Mouse (Mus musculus) heart, embryonic 12.5 days (tissue): ENCODE measurements around the gene Glb1l3. TPM values are rescaled to one million over a fixed set of nuclear protein-coding genes. Genes with fewer than 3 reads are reported as not detected.
"Not testable (repeated sequence)": the region's sequence is repeated elsewhere in the genome, so short reads cannot be mapped to it uniquely, and the experiment has no call there.

Experiments
- ATAC-seq: fragments of 200-750 bp; cut with Nextera tagmentation; 2 replicates; pipeline ENCODE4 v1.8.0; 2017; ENCODE audit warnings: moderate TSS enrichment, moderate library complexity; ENCODE audit not compliant: insufficient number of reproducible peaks, low FRiP score
- H3K27ac ChIP-seq: fragments of 300-500 bp; sonication (generic); 2 replicates; pipeline ENCODE4 v1.5.1; 2016; ENCODE audit warnings: mild to moderate bottlenecking, moderate library complexity; ENCODE audit not compliant: poor library complexity, severe bottlenecking
- H3K27me3 ChIP-seq: fragments of 300-500 bp; sonication (generic); replicated peaks from 2 replicates; pipeline ENCODE4 v1.6.1; 2016; ENCODE audit warnings: mild to moderate bottlenecking, moderate library complexity
- H3K36me3 ChIP-seq: fragments of 300-500 bp; sonication (generic); 2 replicates; pipeline ENCODE4 v1.6.1; 2016; ENCODE audit warnings: mild to moderate bottlenecking, moderate library complexity
- H3K4me1 ChIP-seq: fragments of 300-500 bp; sonication (generic); replicated peaks from 2 replicates; pipeline ENCODE4 v1.6.1; 2016; ENCODE audit warnings: mild to moderate bottlenecking
- H3K4me2 ChIP-seq: fragments of 300-500 bp; sonication (generic); 2 replicates; pipeline ENCODE4 v1.6.1; 2016; ENCODE audit warnings: mild to moderate bottlenecking, moderate library complexity
- H3K4me3 ChIP-seq: fragments of 300-500 bp; sonication (generic); 2 replicates; pipeline ENCODE4 v1.5.1; 2016; ENCODE audit warnings: mild to moderate bottlenecking
- H3K9ac ChIP-seq: fragments of 300-500 bp; sonication (generic); 2 replicates; pipeline ENCODE4 v1.6.1; 2016; ENCODE audit warnings: mild to moderate bottlenecking, moderate library complexity
- H3K9me3 ChIP-seq: fragments of 300-500 bp; sonication (generic); replicated peaks from 2 replicates; pipeline ENCODE4 v1.6.1; 2016; ENCODE audit warnings: mild to moderate bottlenecking, moderate library complexity
- WGBS: fragments of 180-500 bp; shearing (Covaris S2); methylation state at CpG from one replicate; pipeline ENCODE4 v1.1.7; 2016; 5-methylcytosine and 5-hydroxymethylcytosine counted together
- polyA plus RNA-seq: library from polyadenylated mRNA; unstranded; fragments of >200 nt; fragmentation: Nextera tagmentation; extraction: Ambion mirVana; gene quantifications from 2 replicates; pipeline ENCODE4 v1.2.1, GENCODE M21; 2016

The Glb1l3 gene
- polyA plus RNA-seq: not detected in 2 replicates

DNA sequence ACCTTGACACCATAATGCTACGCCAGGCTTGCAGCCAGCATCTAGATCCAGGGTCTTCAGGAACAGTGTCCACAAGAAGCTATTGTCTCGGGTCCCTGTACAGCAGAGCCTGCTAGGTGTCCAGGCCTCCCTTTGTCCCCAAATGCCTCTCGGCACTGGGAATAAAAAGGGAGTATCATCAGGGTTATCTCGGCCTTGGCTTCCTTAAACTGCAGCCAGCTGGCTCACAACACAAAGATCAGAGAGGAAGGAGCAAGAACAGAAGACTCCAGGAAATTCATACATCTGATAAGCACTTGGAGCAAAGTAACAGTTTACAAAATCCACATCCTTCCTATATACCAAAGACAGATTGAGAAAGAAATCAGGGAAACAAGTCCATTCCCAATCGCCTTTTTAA lies at the start of gene Glb1l3:
Glb1l3 (minus strand) TSS at position 140 of the 400 bp plus-strand sequence.
- WGBS: 58% methylated on average over 5 of the region's 5 CpGs
- H3K36me3 ChIP-seq: no peaks in the 10 kb centered on the region
- no peak within 1 kb of the TSS for H3K4me3 ChIP-seq
- H3K4me1 ChIP-seq: 0 out of 2 replicates have a peak, but pooled peaks cover 4% of the 10 kb centered on the region
- no peak within 1 kb of the TSS for H3K27ac ChIP-seq
- H3K9me3 ChIP-seq: no peaks in the 10 kb centered on the region
- ATAC-seq: no peak
- H3K9ac ChIP-seq: no peak within 1 kb of the TSS
- no peaks in the 10 kb centered on the region for H3K27me3 ChIP-seq
- H3K4me2 ChIP-seq: no peak within 1 kb of the TSS

DNA sequence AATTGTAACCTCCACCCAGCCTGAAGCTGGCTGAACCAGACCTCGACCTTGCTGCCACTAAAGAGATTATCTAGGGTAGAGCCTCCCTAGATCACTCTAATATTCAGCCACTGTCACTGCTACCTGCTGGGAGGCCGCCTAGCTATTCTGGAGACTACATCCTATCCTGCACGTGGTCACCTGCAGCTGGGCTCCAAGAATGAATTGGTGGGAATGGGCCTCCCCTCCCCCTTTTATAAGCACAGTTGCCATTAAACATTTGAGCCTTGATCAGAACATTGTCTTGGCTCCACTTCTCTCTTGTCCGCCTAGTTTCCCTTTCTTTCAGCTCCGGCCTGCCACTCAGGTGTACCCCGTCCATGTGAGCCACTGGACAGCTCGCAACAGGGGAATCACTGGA lies 9.2 kb upstream of the Glb1l3 start:
- not testable (repeated sequence) for H3K36me3 ChIP-seq, H3K27me3 ChIP-seq, H3K4me2 ChIP-seq, ATAC-seq, H3K9me3 ChIP-seq, H3K4me1 ChIP-seq, H3K9ac ChIP-seq, H3K27ac ChIP-seq, H3K4me3 ChIP-seq
- WGBS: 74% methylated on average over 7 of the region's 7 CpGs

DNA sequence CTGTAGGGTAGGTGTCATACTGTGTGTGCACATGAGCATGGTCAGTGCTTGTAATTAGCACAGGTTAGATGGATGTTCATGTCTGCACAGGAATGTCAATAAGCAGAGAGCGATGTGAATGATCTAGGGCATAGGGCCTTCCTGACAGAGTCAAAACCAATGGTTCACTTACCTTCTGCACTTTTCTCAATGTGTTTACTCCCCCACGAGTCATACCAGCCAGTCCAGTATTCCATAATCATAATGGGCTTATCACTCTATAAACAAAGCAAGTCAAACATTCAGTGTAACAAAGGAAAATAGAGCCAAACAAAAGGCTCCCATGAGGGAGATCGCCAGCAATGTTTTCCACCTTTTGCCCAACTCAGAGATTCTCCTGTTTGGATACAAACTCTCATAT lies 29.6 kb downstream of the Glb1l3 start:
- no peak overlapping the region for H3K9ac ChIP-seq
- H3K27ac ChIP-seq: no peak overlapping the region
- no peaks in the 10 kb centered on the region for H3K9me3 ChIP-seq
- ATAC-seq: no peak
- WGBS: 77% methylated on average over 3 of the region's 3 CpGs
- no peaks in the 10 kb centered on the region for H3K27me3 ChIP-seq
- H3K36me3 ChIP-seq: no peaks in the 10 kb centered on the region
- H3K4me1 ChIP-seq: no peaks in the 10 kb centered on the region
- no peak overlapping the region for H3K4me3 ChIP-seq
- H3K4me2 ChIP-seq: no peak overlapping the region

DNA sequence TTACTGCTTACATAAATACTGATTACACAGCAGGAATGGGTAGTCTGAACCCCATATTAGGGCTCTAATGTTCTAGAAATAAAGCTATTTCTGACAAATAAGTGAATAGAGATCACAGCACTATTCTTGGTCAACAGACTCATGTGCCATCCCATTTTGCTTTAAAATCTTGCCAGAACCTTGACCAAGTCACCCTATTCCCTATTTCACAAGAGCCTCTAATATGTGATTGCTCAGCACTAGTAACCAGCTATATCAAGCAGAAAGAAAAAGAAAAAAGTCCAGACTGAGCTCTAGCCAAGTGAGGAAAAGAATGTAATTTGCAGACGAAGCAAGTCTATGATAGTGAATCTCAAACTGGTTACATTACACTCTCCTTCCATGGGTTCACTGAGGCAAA lies 40.7 kb downstream of the Glb1l3 start:
- Histone ChIP-seq H3K4me2 (no peak overlapping the region), H3K27me3 (no peaks in the 10 kb centered on the region), H3K4me3 (no peak overlapping the region), H3K36me3 (no peaks in the 10 kb centered on the region), H3K4me1 (no peaks in the 10 kb centered on the region), H3K9ac (no peak overlapping the region), H3K27ac (no peak overlapping the region), H3K9me3 (no peaks in the 10 kb centered on the region)
- ATAC-seq: no peak
- WGBS: 58% methylated on average over 1 of the region's 1 CpGs

DNA sequence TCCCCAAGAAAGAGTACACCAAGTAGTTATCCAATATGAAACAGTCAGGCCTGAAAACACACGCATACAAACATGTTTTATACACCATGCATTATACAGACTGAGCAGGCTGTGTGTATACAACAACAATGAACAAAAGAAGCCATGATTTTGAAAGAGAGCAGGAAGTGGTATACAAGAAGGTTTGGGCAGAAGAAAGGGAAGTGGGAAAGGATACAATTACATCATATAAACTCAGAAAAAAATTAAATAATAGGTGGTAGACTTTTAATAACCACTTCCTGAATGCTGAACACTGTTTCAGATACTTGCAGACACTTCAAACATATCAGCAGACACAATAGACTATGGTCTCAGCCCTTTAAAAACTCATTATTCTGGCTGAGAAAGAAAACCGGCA lies 52.0 kb downstream of the Glb1l3 start:
- Histone ChIP-seq H3K27me3 (no peaks in the 10 kb centered on the region), H3K36me3 (no peaks in the 10 kb centered on the region), H3K4me1 (peaks cover 9% of the 10 kb centered on the region; the same call in 1 of the 2 replicates), H3K4me2 (no peak overlapping the region), H3K4me3 (no peak overlapping the region), H3K27ac (no peak overlapping the region), H3K9me3 (no peaks in the 10 kb centered on the region), H3K9ac (no peak overlapping the region)
- no peak for ATAC-seq
- 74% methylated on average over 2 of the region's 2 CpGs for WGBS

DNA sequence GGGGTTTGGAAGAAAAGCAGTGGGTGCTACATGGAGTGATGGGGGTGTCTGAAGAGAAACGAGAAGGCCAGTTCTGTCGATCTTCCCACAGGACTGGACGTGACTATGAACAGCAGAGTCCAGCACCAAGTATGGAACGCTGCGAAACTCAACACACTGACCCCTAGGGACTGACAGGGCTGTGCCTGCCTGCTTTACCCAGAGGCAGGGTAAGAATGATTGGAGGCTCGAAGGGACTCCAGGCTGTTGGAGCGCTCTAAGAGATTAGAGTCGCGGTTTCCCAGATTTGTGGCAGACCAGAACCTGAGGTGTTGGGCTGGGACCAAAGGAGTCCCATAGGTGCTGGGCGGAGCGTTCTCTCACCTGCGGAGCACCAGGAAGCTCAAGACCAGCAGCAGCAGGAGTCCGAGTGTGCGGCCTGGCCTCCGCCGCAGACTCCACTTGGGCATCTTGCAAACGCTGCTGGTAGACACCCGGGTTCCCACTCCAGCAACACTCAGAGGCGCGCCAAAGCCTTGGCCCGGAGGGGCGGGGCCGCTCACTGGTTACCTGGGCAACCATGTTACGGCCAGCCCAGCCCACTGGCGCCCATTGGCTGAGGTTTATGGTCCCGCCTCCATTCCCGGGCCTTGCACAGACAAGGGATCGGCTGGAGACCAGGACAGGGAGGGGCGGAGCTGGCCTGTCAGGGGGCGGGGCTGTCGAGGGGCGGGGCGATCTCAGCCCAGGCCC lies 54.6 kb downstream of the Glb1l3 start, which contains the start of gene Glb1l2:
Glb1l2 (minus strand) TSS at position 534 of the 732 bp plus-strand sequence.
- peak; percentile 100 for ATAC-seq
- WGBS: under 1% methylated on average over 33 of the region's 33 CpGs

DNA sequence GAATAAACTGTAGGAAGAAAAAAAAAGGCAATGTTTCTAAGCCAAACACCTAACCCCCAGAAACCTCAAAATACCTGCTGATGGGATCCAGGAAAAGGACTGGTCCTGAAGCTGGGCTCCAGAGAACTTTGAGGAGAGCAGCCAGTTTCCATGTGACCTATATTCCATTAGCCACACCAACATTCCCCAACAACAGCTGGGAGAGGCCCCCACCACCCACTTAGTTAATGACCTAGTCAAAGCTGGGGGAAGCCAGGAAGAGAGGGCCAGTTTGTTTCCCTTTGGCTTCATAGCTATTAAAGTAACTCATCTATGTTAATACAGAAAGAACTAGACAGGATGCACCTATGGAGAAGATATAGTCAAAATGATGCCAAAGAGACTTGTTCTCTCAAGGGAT lies 56.4 kb downstream of the Glb1l3 start:
- no peaks in the 10 kb centered on the region for H3K9me3 ChIP-seq
- H3K4me1 ChIP-seq: peaks cover 9% of the 10 kb centered on the region; the same call in 1 of the 2 replicates
- no peak overlapping the region for H3K9ac ChIP-seq
- ATAC-seq: no peak
- no peaks in the 10 kb centered on the region for H3K36me3 ChIP-seq
- H3K27me3 ChIP-seq: no peaks in the 10 kb centered on the region
- H3K4me2 ChIP-seq: no peak overlapping the region
- H3K27ac ChIP-seq: no peak overlapping the region
- H3K4me3 ChIP-seq: no peak overlapping the region

More for the DNA sequence above, 54.6 kb downstream of the Glb1l3 start, which contains the start of gene Glb1l2:
- Histone ChIP-seq H3K4me1 (peaks cover 9% of the 10 kb centered on the region; the same call in 1 of the 2 replicates), H3K36me3 (no peaks in the 10 kb centered on the region), H3K27me3 (no peaks in the 10 kb centered on the region), H3K9me3 (no peaks in the 10 kb centered on the region), H3K4me2 (peak within 1 kb of the TSS; percentile 85), H3K4me3 (peak within 1 kb of the TSS; percentile 53), H3K9ac (peak within 1 kb of the TSS; percentile 66), H3K27ac (peak within 1 kb of the TSS; percentile 45; the same call in 1 of the 2 replicates)

DNA sequence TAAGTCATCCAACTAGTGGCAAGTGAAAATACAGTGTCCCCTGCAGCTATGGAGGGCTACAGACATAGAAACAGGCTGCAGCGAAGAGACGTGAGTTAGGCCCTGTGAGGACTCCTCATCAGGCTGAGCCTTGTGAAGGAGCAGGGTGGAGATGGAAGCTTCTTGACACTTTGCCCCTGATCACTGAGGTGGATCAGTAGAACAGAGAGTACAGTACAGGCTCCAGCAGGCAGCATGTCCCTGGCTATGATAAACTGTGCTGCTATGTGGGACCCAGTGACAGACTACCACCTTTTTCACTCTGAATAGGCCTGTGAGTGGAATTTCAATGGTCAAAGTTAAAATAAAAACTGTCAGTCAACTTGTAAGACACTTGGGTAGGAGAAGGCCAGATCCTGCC lies 60.3 kb downstream of the Glb1l3 start:
- Histone ChIP-seq H3K4me2 (no peak overlapping the region), H3K27ac (no peak overlapping the region), H3K4me3 (no peak overlapping the region), H3K4me1 (0 out of 2 replicates have a peak, but pooled peaks cover 3% of the 10 kb centered on the region), H3K9ac (no peak overlapping the region), H3K9me3 (no peaks in the 10 kb centered on the region), H3K27me3 (no peaks in the 10 kb centered on the region), H3K36me3 (no peaks in the 10 kb centered on the region)
- no peak for ATAC-seq
- 77% methylated on average over 2 of the region's 2 CpGs for WGBS

DNA sequence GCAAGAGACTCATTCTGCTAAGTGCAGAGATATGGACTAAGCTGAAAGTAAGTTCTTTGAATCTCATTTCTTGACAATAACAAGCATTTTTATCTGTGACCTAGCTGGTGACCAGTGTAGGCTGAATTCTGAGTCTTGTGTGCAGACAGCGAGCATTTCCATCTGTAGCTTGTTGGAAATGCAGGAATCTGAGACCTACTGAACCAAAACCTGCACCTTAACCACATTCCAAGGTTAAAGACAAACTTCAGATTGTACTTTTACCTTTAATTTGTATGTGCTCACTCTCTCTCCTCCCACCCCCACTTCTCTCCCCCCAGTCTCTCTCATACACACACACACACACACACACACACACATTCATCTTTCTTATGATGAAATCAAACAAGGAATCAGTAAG lies 62.0 kb downstream of the Glb1l3 start:
- Histone ChIP-seq H3K4me2 (no peak overlapping the region), H3K27ac (no peak overlapping the region), H3K9ac (no peak overlapping the region), H3K4me3 (no peak overlapping the region), H3K4me1 (no peaks in the 10 kb centered on the region), H3K9me3 (no peaks in the 10 kb centered on the region), H3K36me3 (no peaks in the 10 kb centered on the region), H3K27me3 (no peaks in the 10 kb centered on the region)
- WGBS: 72% methylated on average over 1 of the region's 1 CpGs
- no peak for ATAC-seq

DNA sequence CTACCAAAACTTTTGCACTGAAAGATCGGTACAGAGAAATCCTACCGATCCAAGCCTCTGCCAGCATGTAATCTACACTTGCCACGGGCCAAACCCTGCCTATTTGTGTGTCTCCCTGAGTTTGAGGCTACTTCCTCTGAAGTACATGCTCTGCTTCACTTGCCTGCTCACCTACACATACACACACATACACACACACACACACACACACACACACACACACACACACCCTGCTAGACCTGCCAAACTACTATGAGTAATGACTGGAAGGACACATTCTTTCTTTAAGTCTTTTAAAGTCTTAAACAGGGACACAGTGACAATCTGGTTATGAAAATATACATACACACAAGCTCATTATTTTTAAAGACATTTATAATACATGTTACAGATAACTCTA lies 62.5 kb downstream of the Glb1l3 start:
- 81% methylated on average over 3 of the region's 3 CpGs for WGBS
- no peak for ATAC-seq

DNA sequence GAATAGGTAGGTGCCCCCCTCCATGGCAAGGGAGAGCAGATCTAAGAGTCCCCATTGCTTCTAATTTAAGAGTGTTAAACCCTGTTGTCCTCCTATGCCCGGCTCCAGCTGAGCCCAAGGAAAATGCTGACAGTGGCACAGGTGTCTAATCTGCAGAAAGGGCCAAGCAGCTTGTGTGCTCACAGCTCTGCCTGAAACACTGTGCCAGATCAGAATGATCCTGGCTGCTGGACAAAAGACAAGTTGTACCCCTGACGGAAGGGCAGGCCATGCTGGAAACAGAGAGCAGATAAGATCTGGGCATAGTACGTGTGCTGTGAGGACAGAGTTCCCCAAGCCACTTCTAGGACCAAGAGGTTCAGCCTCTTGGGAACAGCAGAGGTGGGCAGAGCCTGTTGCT lies 67.9 kb downstream of the Glb1l3 start:
- 42% methylated on average over 3 of the region's 3 CpGs for WGBS
- Histone ChIP-seq H3K4me3 (no peak overlapping the region), H3K36me3 (no peaks in the 10 kb centered on the region), H3K27ac (no peak overlapping the region), H3K4me2 (no peak overlapping the region), H3K9ac (no peak overlapping the region), H3K9me3 (no peaks in the 10 kb centered on the region), H3K4me1 (no peaks in the 10 kb centered on the region), H3K27me3 (no peaks in the 10 kb centered on the region)
- no peak for ATAC-seq

More for the DNA sequence above, 62.5 kb downstream of the Glb1l3 start:
- Histone ChIP-seq H3K4me2 (no peak overlapping the region), H3K4me1 (no peaks in the 10 kb centered on the region), H3K36me3 (no peaks in the 10 kb centered on the region), H3K9ac (no peak overlapping the region), H3K4me3 (no peak overlapping the region), H3K9me3 (no peaks in the 10 kb centered on the region), H3K27ac (no peak overlapping the region), H3K27me3 (no peaks in the 10 kb centered on the region)
